Mouse (Mus musculus) left cerebral cortex, adult 9 months (tissue): ENCODE measurements around the gene Poln.
A peak's percentile ranks its signal among the peaks of the same experiment; 100 is the strongest.

Source experiments
- DNase-seq, 2 experiments: peaks; one replicate each; pipeline ENCODE4 v3.0.0; 2022; ENCODE audit warnings: low spot score in 2 of 2

The Poln gene

GRCm38 (mm10) chr5:33994671-33995625, 174.3 kb downstream of the Poln start:
- peak in 1 of 2 experiments; percentile 67 for DNase-seq

- peak; percentile 65 to 86 for DNase-seq
Measured at GRCm38 (mm10) chr5:33983309-33984121, 185.7 kb downstream of the Poln start, which contains the start of gene Gm1673. Gene Gm1673, plus strand, starts transcription at chr5:33983433.

GRCm38 (mm10) chr5:33982731-33983259, 186.5 kb downstream of the Poln start:
- DNase-seq = no peak

- no peak for DNase-seq
Measured at GRCm38 (mm10) chr5:33976267-33976666, 193.0 kb downstream of the Poln start.

GRCm38 (mm10) chr5:33974736-33975135, 194.5 kb downstream of the Poln start:
- no peak for DNase-seq

GRCm38 (mm10) chr5:33959382-33959781, 209.9 kb downstream of the Poln start:
- DNase-seq = no peak
